In the genomic region with DNA sequence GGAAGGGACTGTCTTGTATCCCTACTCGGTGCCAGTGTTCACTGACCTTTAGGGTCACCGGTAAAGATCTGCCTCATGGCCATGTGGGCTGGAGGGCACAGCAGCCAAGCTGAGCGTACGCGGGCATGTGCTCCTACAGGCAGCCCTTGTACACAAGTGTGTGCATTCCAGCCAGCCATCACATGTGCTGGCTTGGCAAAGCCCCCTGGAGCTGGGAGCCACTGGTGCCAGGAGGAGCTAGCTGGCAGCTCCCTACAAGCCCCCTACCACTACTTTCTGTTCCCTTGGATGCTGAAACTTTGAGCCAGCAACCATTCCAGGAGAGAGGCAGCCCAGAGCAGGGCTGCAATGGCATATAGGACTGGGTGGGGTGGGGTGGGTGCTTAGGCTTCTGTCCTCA, we compare ENCODE assay signal across 10 mouse cellular contexts. TPM values are rescaled to one million over a fixed set of nuclear protein-coding genes. Genes with fewer than 3 reads are reported as not detected.
DNase-seq lines count a peak whose midpoint lies in the region; ATAC-seq lines count a peak whose summit lies in the region.
"Had no signal": no experiment of that assay in that cellular context is flagged by ENCODE, and none has a peak within 500 bp of the region (broad histone marks: within the 10 kb centered on the region; RNA-seq: fewer than 3 reads in every experiment).

No protein-coding gene starts in this region.

- no peaks in the 10 kb centered on the region for H3K36me3 ChIP-seq in liver, embryonic 12.5 days
- H3K36me3 ChIP-seq in hindbrain, embryonic 15.5 days = no peaks in the 10 kb centered on the region
- no peaks in the 10 kb centered on the region for H3K36me3 ChIP-seq in neural tube, embryonic 13.5 days

- H3K9ac ChIP-seq in liver, embryonic 12.5 days = no peak overlapping the region
- H3K9ac ChIP-seq in hindbrain, embryonic 15.5 days = no peak overlapping the region
- H3K9ac ChIP-seq in neural tube, embryonic 13.5 days = peak overlapping the region; percentile 38; the same call in 1 of the 2 replicates

- peak; percentile 52 to 71 for DNase-seq in cerebellum, postnatal 10 days
- DNase-seq in cerebellum, adult 9-11 months = no peak
- no peak for DNase-seq in liver
- no peak for DNase-seq in thymus, postnatal 25 days
- DNase-seq: kidney, postnatal 36 days had no signal

- 0 out of 2 replicates have a peak overlapping the region, but pooled peaks have one; percentile 41 for H3K27ac ChIP-seq in liver, embryonic 12.5 days
- H3K27ac ChIP-seq in hindbrain, embryonic 15.5 days (replicated peaks) = 0 out of 2 replicates have a peak overlapping the region, but pooled peaks have one; percentile 6
- peak overlapping the region; percentile 98 for H3K27ac ChIP-seq in neural tube, embryonic 13.5 days (replicated peaks)

- 91% methylated on average over 5 of the region's 5 CpGs for WGBS in liver, embryonic 12.5 days (ENCODE audit: insufficient replicate concordance)
- 56% methylated on average over 5 of the region's 5 CpGs for WGBS in hindbrain, embryonic 15.5 days
- WGBS in neural tube, embryonic 13.5 days = 82% methylated on average over 5 of the region's 5 CpGs

- no peak overlapping the region for H3K4me2 ChIP-seq in liver, embryonic 12.5 days
- H3K4me2 ChIP-seq in hindbrain, embryonic 15.5 days = no peak overlapping the region
- H3K4me2 ChIP-seq in neural tube, embryonic 13.5 days = no peak overlapping the region

- ATAC-seq in liver, embryonic 12.5 days = no peak
- no peak for ATAC-seq in hindbrain, embryonic 15.5 days (ENCODE audit: low FRiP score, low read depth)
- ATAC-seq in neural tube, embryonic 13.5 days (ENCODE audit: low read depth) = no peak
- no peak for ATAC-seq in CD4-positive, CD25-positive, alpha-beta regulatory T cell, adult 4 months

- peaks cover 8% of the 10 kb centered on the region for H3K27me3 ChIP-seq in liver, embryonic 12.5 days (replicated peaks)
- no peaks in the 10 kb centered on the region for H3K27me3 ChIP-seq in hindbrain, embryonic 15.5 days
- no peaks in the 10 kb centered on the region for H3K27me3 ChIP-seq in neural tube, embryonic 13.5 days

- H3K4me3 ChIP-seq in liver, embryonic 12.5 days = no peak overlapping the region
- H3K4me3 ChIP-seq in hindbrain, embryonic 15.5 days = no peak overlapping the region
- no peak overlapping the region for H3K4me3 ChIP-seq in neural tube, embryonic 13.5 days
- H3K4me3 ChIP-seq: erythroblast, embryonic 14.5 days had no signal

- peaks cover 71% of the 10 kb centered on the region for H3K4me1 ChIP-seq in liver, embryonic 12.5 days
- H3K4me1 ChIP-seq in hindbrain, embryonic 15.5 days (replicated peaks) = peaks cover 62% of the 10 kb centered on the region
- H3K4me1 ChIP-seq in neural tube, embryonic 13.5 days (replicated peaks) = peaks cover 70% of the 10 kb centered on the region

- H3K9me3 ChIP-seq in liver, embryonic 12.5 days (replicated peaks) = no peaks in the 10 kb centered on the region
- no peaks in the 10 kb centered on the region for H3K9me3 ChIP-seq in hindbrain, embryonic 15.5 days
- no peaks in the 10 kb centered on the region for H3K9me3 ChIP-seq in neural tube, embryonic 13.5 days

RNA-seq across cellular contexts. Expression of a gene that starts 20.1 kb away (rescaled TPM):
- polyA plus RNA-seq in liver, embryonic 12.5 days (2016; fragmentation: Nextera tagmentation; extraction: Ambion mirVana) = 1,639 and 1,657 TPM in 2 replicates
- polyA plus RNA-seq in hindbrain, embryonic 15.5 days (2015; fragmentation: Nextera tagmentation; extraction: Ambion mirVana) = 1,392 and 1,427 TPM in 2 replicates
- polyA plus RNA-seq in neural tube, embryonic 13.5 days (2015; fragmentation: Nextera tagmentation; extraction: Ambion mirVana) = 2,347 and 2,536 TPM in 2 replicates
- polyA plus RNA-seq in CD4-positive, CD25-positive, alpha-beta regulatory T cell, adult 4 months (2017; shearing (Covaris generic)) = 1,000 to 10,000 TPM; 2,790 to 2,877 TPM

Comparison
In these comparisons a context has a peak if more than half of its experiments do, and no peak if none do; other contexts are left out.
1. DNase-seq: peak in cerebellum, postnatal 10 days (2 of 2); none in cerebellum, adult 9-11 months (single experiment), liver (single experiment) and thymus, postnatal 25 days (single experiment).
2. H3K27ac ChIP-seq: peak in every context shown above with its lines; median percentile 98 in neural tube, embryonic 13.5 days; 41 in liver, embryonic 12.5 days; 6 in hindbrain, embryonic 15.5 days.